ENCODE assay signal across 8 mouse cellular contexts in the genomic region with DNA sequence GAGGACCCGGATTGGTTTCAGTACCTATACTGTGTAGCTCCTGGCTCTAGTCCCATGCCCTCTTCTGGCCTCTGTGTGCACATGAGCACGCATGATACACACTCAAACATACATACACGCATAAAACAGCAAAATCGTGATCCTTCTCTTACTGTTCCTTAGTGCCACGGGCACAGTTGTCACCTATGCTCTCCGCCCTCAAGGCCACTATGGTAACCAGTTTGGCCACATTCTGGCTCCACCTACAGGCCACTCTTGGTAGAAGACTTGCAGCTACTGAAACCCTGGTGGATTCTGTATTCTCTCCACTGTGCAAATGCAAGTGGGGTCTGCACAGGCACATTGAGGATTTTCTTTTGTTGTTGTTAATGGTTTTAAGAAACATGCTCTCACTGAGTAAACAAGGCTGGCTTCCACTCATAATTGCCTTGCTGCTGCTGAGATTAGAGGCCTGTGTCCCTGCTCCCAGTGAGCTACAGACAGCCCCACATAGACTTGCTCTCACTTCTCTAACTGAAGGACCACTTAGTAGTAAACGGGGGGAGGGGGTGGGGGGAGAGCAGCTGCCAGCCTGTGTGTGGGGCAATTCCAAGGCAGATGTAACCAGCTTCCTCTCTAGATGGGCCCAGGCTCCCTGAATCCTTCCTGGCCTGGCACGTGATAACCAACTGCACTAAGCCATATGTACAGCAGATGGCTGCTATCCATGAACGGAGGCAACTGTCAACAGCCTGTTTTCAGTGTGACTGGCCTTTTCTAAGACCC. TPM values are rescaled to one million over a fixed set of nuclear protein-coding genes. Genes with fewer than 3 reads are reported as not detected.
DNase-seq lines count a peak whose midpoint lies in the region; ATAC-seq and TF ChIP-seq lines count a peak whose summit lies in the region.

No protein-coding gene starts in this region.

- peak; percentile 58 for DNase-seq in MN1 (ENCODE audit: low spot score)
- peak; percentile 73 for DNase-seq in forebrain, embryonic 14.5 days (ENCODE audit: low spot score)
- DNase-seq in layer of hippocampus, postnatal 14 days (ENCODE audit: low spot score in 2 of 2) = peak; percentile 72 to 81
- DNase-seq in lung, postnatal 0 days (ENCODE audit: low spot score) = peak; percentile 78
- peak; percentile 68 for DNase-seq in ovary, postnatal 14 days (ENCODE audit: low spot score)
- DNase-seq in thymus, postnatal 25 days = peak; percentile 75

- no peak overlapping the region for H3K9ac ChIP-seq in forebrain, embryonic 14.5 days (ENCODE audit: low read length)
- no peak overlapping the region for H3K9ac ChIP-seq in hindbrain, embryonic 12.5 days
- H3K9ac ChIP-seq in lung, postnatal 0 days (replicated peaks; ENCODE audit: low read depth) = no peak overlapping the region

- no peak for TF ChIP-seq EP300 in lung, postnatal 0 days (IDR thresholded peaks at IDR 0.05)

- no peak overlapping the region for H3K4me2 ChIP-seq in forebrain, embryonic 14.5 days (ENCODE audit: low read length)
- H3K4me2 ChIP-seq in hindbrain, embryonic 12.5 days (replicated peaks) = no peak overlapping the region
- no peak overlapping the region for H3K4me2 ChIP-seq in lung, postnatal 0 days (replicated peaks; ENCODE audit: low read depth, low read length)

- peak; percentile 91 for TF ChIP-seq CTCF in lung, postnatal 0 days (IDR thresholded peaks at IDR 0.05)

- no peaks in the 10 kb centered on the region for H3K9me3 ChIP-seq in forebrain, embryonic 14.5 days (replicated peaks; ENCODE audit: control insufficient read depth, low read length)
- peaks cover 7% of the 10 kb centered on the region for H3K9me3 ChIP-seq in hindbrain, embryonic 12.5 days (replicated peaks)
- H3K9me3 ChIP-seq in lung, postnatal 0 days (ENCODE audit: low read length) = no peaks in the 10 kb centered on the region

- H3K4me3 ChIP-seq in forebrain, embryonic 14.5 days (ENCODE audit: low read depth, low read length) = no peak overlapping the region
- H3K4me3 ChIP-seq in hindbrain, embryonic 12.5 days = no peak overlapping the region
- H3K4me3 ChIP-seq in lung, postnatal 0 days (ENCODE audit: low read depth, low read length) = no peak overlapping the region

- H3K27ac ChIP-seq in forebrain, embryonic 14.5 days (ENCODE audit: low read depth, low read length) = no peak overlapping the region
- H3K27ac ChIP-seq in hindbrain, embryonic 12.5 days = no peak overlapping the region
- H3K27ac ChIP-seq in lung, postnatal 0 days (ENCODE audit: low read length) = no peak overlapping the region

- no peaks in the 10 kb centered on the region for H3K4me1 ChIP-seq in forebrain, embryonic 14.5 days (ENCODE audit: control insufficient read depth, insufficient read depth, low read length)
- no peaks in the 10 kb centered on the region for H3K4me1 ChIP-seq in hindbrain, embryonic 12.5 days
- no peaks in the 10 kb centered on the region for H3K4me1 ChIP-seq in lung, postnatal 0 days (ENCODE audit: insufficient read depth, low read depth, low read length)

- WGBS in forebrain, embryonic 14.5 days = 40% methylated on average over 9 of the region's 9 CpGs
- WGBS in hindbrain, embryonic 12.5 days = 50% methylated on average over 9 of the region's 9 CpGs
- WGBS in lung, postnatal 0 days = 30% methylated on average over 9 of the region's 9 CpGs

- peak; percentile 66 for ATAC-seq in cerebellum, adult (ENCODE audit: insufficient number of reproducible peaks, low FRiP score, low TSS enrichment)
- peak; percentile 89 for ATAC-seq in forebrain, embryonic 14.5 days
- peak; percentile 46; the same call in 1 of the 2 replicates for ATAC-seq in hindbrain, embryonic 12.5 days (ENCODE audit: low FRiP score)
- ATAC-seq in lung, postnatal 0 days = peak; percentile 75

- H3K27me3 ChIP-seq in forebrain, embryonic 14.5 days (replicated peaks; ENCODE audit: control insufficient read depth, insufficient read depth, low read length) = no peaks in the 10 kb centered on the region
- no peaks in the 10 kb centered on the region for H3K27me3 ChIP-seq in hindbrain, embryonic 12.5 days
- no peaks in the 10 kb centered on the region for H3K27me3 ChIP-seq in lung, postnatal 0 days (replicated peaks; ENCODE audit: insufficient read depth, low read length)

- peaks cover 37% of the 10 kb centered on the region for H3K36me3 ChIP-seq in forebrain, embryonic 14.5 days (ENCODE audit: control insufficient read depth, insufficient read depth, low read length)
- peaks cover 38% of the 10 kb centered on the region for H3K36me3 ChIP-seq in hindbrain, embryonic 12.5 days
- H3K36me3 ChIP-seq in lung, postnatal 0 days (ENCODE audit: insufficient read depth, low read length) = peaks cover 21% of the 10 kb centered on the region; the same call in 1 of the 2 replicates

RNA-seq across cellular contexts. Expression of gene Atp5mpl, which starts 8.5 kb away (rescaled TPM):
- 634 and 784 TPM in 2 replicates for polyA plus RNA-seq in forebrain, embryonic 14.5 days (2014; fragmentation: Nextera tagmentation; extraction: Ambion mirVana)
- 524 and 615 TPM in 2 replicates for polyA plus RNA-seq in hindbrain, embryonic 12.5 days (2016; fragmentation: Nextera tagmentation; extraction: Ambion mirVana)
- total RNA-seq in layer of hippocampus, postnatal 14 days (2021) = 100 to 1,000 TPM; 434 to 440 TPM
- 400 and 463 TPM in 2 replicates for polyA plus RNA-seq in lung, postnatal 0 days (2015; fragmentation: Nextera tagmentation; extraction: Ambion mirVana)

RNA-seq across cellular contexts. Expression of gene Tdrd9, which starts 13.1 kb away (rescaled TPM):
- polyA plus RNA-seq in forebrain, embryonic 14.5 days (2014; fragmentation: Nextera tagmentation; extraction: Ambion mirVana) = 0.19 and 0.31 TPM in 2 replicates
- polyA plus RNA-seq in hindbrain, embryonic 12.5 days (2016; fragmentation: Nextera tagmentation; extraction: Ambion mirVana) = 0.36 and 0.63 TPM in 2 replicates
- total RNA-seq in layer of hippocampus, postnatal 14 days (2021) = under 1 TPM; 0.12 to 0.16 TPM
- polyA plus RNA-seq in lung, postnatal 0 days (2015; fragmentation: Nextera tagmentation; extraction: Ambion mirVana) = 0.02 and 0.05 TPM in 2 replicates

RNA-seq across cellular contexts. Expression of gene Rd3l, which starts 22.8 kb away (rescaled TPM):
- polyA plus RNA-seq in forebrain, embryonic 14.5 days (2014; fragmentation: Nextera tagmentation; extraction: Ambion mirVana) = not detected in 2 replicates
- polyA plus RNA-seq in hindbrain, embryonic 12.5 days (2016; fragmentation: Nextera tagmentation; extraction: Ambion mirVana) = not detected in 2 replicates
- total RNA-seq in layer of hippocampus, postnatal 14 days (2021) = under 1 TPM in 1 of 2 experiments, not detected in 1; 0.38 TPM
- polyA plus RNA-seq in lung, postnatal 0 days (2015; fragmentation: Nextera tagmentation; extraction: Ambion mirVana) = not detected in 2 replicates

RNA-seq across cellular contexts. Expression of gene Ppp1r13b, which starts 50.4 kb away (rescaled TPM):
- 12.5 and 20.1 TPM in 2 replicates for polyA plus RNA-seq in forebrain, embryonic 14.5 days (2014; fragmentation: Nextera tagmentation; extraction: Ambion mirVana)
- polyA plus RNA-seq in hindbrain, embryonic 12.5 days (2016; fragmentation: Nextera tagmentation; extraction: Ambion mirVana) = 18.5 and 21.4 TPM in 2 replicates
- 10 to 100 TPM; 79.3 to 83.0 TPM for total RNA-seq in layer of hippocampus, postnatal 14 days (2021)
- 21.8 and 22.7 TPM in 2 replicates for polyA plus RNA-seq in lung, postnatal 0 days (2015; fragmentation: Nextera tagmentation; extraction: Ambion mirVana)
